Mouse (Mus musculus) limb, embryonic 13.5 days (tissue): ENCODE measurements at regions not wholly inside any gene's neighbourhood (a gene's known extent, or its start where the extent isn't known, plus 50 kb on each side); places are given as distances from the start of the nearest gene placed in this dataset.
A peak's percentile ranks its signal among the peaks of the same experiment; 100 is the strongest.
"Not testable (repeated sequence)": the region's sequence is repeated elsewhere in the genome, so short reads cannot be mapped to it uniquely, and the experiment has no call there.

ENCODE experiments used
- ATAC-seq: fragments of 200-750 bp; cut with Nextera tagmentation; 2 replicates; pipeline ENCODE4 v1.8.0; 2017; ENCODE audit warnings: low read depth, moderate number of reproducible peaks, moderate TSS enrichment; ENCODE audit not compliant: low FRiP score
- H3K27ac ChIP-seq: fragments of 300-500 bp; sonication (generic); 2 replicates; pipeline ENCODE4 v1.5.1; 2015; ENCODE audit warnings: inconsistent platforms, mild to moderate bottlenecking, moderate library complexity
- H3K27me3 ChIP-seq: fragments of 300-500 bp; sonication (generic); 2 replicates; pipeline ENCODE4 v1.6.1; 2015; ENCODE audit warnings: mild to moderate bottlenecking, inconsistent platforms
- H3K36me3 ChIP-seq: fragments of 300-500 bp; sonication (generic); 2 replicates; pipeline ENCODE4 v1.6.1; 2015; ENCODE audit warnings: inconsistent platforms, mild to moderate bottlenecking, moderate library complexity
- H3K4me1 ChIP-seq: fragments of 300-500 bp; sonication (generic); 2 replicates; pipeline ENCODE4 v1.6.1; 2015; ENCODE audit warnings: inconsistent platforms
- H3K4me2 ChIP-seq: fragments of 300-500 bp; sonication (generic); replicated peaks from 2 replicates; pipeline ENCODE4 v1.6.1; 2015; ENCODE audit warnings: inconsistent platforms, mild to moderate bottlenecking, moderate library complexity
- H3K4me3 ChIP-seq: fragments of 300-500 bp; sonication (generic); 2 replicates; pipeline ENCODE4 v1.5.1; 2015; ENCODE audit warnings: moderate library complexity, mild to moderate bottlenecking, inconsistent platforms
- H3K9ac ChIP-seq: fragments of 300-500 bp; sonication (generic); 2 replicates; pipeline ENCODE4 v1.6.1; 2015; ENCODE audit warnings: mild to moderate bottlenecking, inconsistent platforms
- H3K9me3 ChIP-seq: fragments of 300-500 bp; sonication (generic); 2 replicates; pipeline ENCODE4 v1.6.1; 2016; ENCODE audit warnings: inconsistent platforms
- WGBS: fragments of 180-500 bp; shearing (Covaris S2); methylation state at CpG from one replicate; pipeline ENCODE4 v1.1.7; 2015; 5-methylcytosine and 5-hydroxymethylcytosine counted together

DNA sequence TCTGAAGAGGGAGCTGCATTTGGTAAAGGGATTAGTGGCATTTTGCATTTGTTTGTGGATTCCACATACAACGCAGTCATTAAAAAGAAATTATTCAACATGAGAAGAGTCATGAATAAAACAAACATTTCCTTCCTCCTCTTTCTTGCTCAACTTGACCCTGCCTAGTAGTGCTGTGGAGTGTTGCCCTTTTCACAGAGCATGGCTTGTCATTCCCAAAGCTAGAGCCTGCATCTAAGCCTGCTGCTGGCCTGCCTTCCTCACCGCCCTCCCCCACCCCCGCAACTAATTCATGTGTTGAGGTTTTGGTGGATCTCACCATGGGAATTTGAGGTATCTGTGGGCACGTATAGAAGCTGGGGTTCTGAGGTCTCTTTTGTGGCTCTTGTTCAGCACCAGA, 133.6 kb upstream of the Rapgef5 start:
- not testable (repeated sequence) for ATAC-seq, H3K36me3 ChIP-seq
- WGBS: 50% methylated on average over 1 of the region's 4 CpGs

DNA sequence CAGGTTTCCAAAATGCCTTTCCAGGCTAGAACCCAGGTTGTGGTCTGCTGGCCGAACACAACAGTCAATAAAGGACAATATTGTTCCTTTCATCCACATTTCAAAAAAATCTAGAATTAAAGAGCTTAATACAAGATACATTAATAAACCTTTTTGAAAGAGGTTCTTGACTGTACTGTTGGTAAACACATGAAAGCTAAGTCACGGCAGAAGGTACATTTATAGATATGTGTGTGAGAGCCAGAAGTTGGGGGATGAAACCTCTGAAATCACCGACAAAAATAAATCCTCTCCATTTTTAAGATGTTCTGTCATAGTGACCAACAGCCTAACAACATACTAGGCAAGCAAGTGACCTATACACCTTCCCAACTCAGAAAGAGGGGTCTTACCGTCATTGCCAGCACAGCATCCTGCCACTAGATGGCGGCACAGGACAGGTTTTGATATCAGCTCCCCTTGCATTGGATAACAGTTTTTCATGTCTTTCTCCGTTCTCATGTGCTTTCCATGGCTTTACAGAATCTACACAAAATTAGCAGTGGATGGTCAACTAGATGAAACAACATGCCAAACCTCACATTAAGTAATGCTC, 131.1 kb upstream of the Rapgef5 start:
- H3K27ac ChIP-seq: no peak overlapping the region
- H3K4me3 ChIP-seq: no peak overlapping the region
- H3K27me3 ChIP-seq: no peaks in the 10 kb centered on the region
- H3K9me3 ChIP-seq: no peaks in the 10 kb centered on the region
- no peaks in the 10 kb centered on the region for H3K36me3 ChIP-seq
- H3K9ac ChIP-seq: no peak overlapping the region
- no peak overlapping the region for H3K4me2 ChIP-seq
- H3K4me1 ChIP-seq: peaks cover 8% of the 10 kb centered on the region; the same call in 1 of the 2 replicates
- 13% methylated on average over 6 of the region's 6 CpGs for WGBS
- peak; percentile 66; the same call in 1 of the 2 replicates for ATAC-seq

More for the DNA sequence above, 133.6 kb upstream of the Rapgef5 start:
- H3K9ac ChIP-seq, H3K4me3 ChIP-seq, H3K4me1 ChIP-seq, H3K9me3 ChIP-seq, H3K27me3 ChIP-seq, H3K27ac ChIP-seq, H3K4me2 ChIP-seq: not testable (repeated sequence)

DNA sequence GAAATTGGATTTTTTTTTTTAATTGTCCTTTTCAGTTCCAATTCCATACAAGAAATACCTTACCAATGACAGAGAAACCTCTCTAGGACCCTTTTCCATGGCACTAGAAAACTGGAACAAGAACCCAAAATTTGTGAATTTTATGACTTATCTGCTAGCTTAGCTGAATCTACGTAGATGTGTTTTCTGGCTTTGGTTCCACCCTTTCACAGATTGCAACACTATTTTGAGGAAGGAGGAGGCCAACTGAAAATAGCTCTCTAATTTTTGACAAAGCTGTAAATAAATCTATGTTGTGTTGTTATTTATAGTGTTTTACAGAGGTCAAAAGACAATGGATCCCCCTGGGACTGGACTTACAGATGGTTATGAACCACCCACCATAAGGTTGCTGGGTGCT, 130.6 kb upstream of the Rapgef5 start:
- 89% methylated on average over 1 of the region's 1 CpGs for WGBS
- Histone ChIP-seq H3K4me3 (no peak overlapping the region), H3K27ac (no peak overlapping the region), H3K9ac (no peak overlapping the region), H3K4me2 (no peak overlapping the region), H3K36me3 (no peaks in the 10 kb centered on the region), H3K27me3 (no peaks in the 10 kb centered on the region), H3K9me3 (no peaks in the 10 kb centered on the region), H3K4me1 (peaks cover 8% of the 10 kb centered on the region; the same call in 1 of the 2 replicates)
- ATAC-seq: no peak

GRCm38 (mm10) chr12:117386957-117387356, 129.3 kb upstream of the Rapgef5 start:
- H3K36me3 ChIP-seq: no peaks in the 10 kb centered on the region
- no peaks in the 10 kb centered on the region for H3K27me3 ChIP-seq
- ATAC-seq: no peak
- H3K9ac ChIP-seq: no peak overlapping the region
- H3K4me2 ChIP-seq: no peak overlapping the region
- H3K4me1 ChIP-seq: peaks cover 8% of the 10 kb centered on the region; the same call in 1 of the 2 replicates
- no peak overlapping the region for H3K27ac ChIP-seq
- no peaks in the 10 kb centered on the region for H3K9me3 ChIP-seq
- H3K4me3 ChIP-seq: no peak overlapping the region
- 73% methylated on average over 9 of the region's 9 CpGs for WGBS

- WGBS: 78% methylated on average over 7 of the region's 7 CpGs
- H3K4me2 ChIP-seq: no peak overlapping the region
- H3K36me3 ChIP-seq: no peaks in the 10 kb centered on the region
- H3K4me3 ChIP-seq: no peak overlapping the region
- no peaks in the 10 kb centered on the region for H3K9me3 ChIP-seq
- H3K27ac ChIP-seq: no peak overlapping the region
- H3K9ac ChIP-seq: no peak overlapping the region
- ATAC-seq: no peak
- no peaks in the 10 kb centered on the region for H3K27me3 ChIP-seq
- H3K4me1 ChIP-seq: peaks cover 8% of the 10 kb centered on the region; the same call in 1 of the 2 replicates
These were observed 126.5 kb upstream of the Rapgef5 start for GRCm38 (mm10) chr12:117389516-117390347.

DNA sequence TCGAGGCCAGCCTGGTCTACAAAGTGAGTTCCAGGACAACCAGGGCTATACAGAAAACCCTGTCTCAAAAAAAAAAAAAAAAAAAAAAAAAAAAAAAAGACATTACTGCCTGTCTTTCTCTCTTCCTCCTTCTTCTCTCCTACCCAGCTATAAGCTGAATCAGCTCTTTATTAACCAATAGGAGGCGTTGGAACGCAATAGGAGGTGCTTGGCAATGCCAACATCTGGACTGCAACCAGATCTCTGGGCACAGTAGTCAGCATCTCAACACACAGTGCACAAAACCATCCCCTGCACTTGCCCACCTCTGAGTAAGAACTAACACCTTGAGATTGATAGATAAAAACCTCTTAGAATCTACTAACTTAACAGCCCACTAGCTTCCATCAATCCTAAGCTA, 118.8 kb upstream of the Rapgef5 start:
- Histone ChIP-seq H3K4me1 (no peaks in the 10 kb centered on the region), H3K36me3 (no peaks in the 10 kb centered on the region), H3K27ac (no peak overlapping the region), H3K4me2 (no peak overlapping the region), H3K9ac (no peak overlapping the region), H3K27me3 (no peaks in the 10 kb centered on the region), H3K4me3 (no peak overlapping the region), H3K9me3 (no peaks in the 10 kb centered on the region)
- WGBS: 88% methylated on average over 3 of the region's 3 CpGs
- no peak for ATAC-seq

- 11% methylated on average over 7 of the region's 7 CpGs for WGBS
- no peak overlapping the region for H3K9ac ChIP-seq
- H3K27ac ChIP-seq: no peak overlapping the region
- no peaks in the 10 kb centered on the region for H3K4me1 ChIP-seq
- no peak overlapping the region for H3K4me2 ChIP-seq
- H3K4me3 ChIP-seq: no peak overlapping the region
- no peaks in the 10 kb centered on the region for H3K9me3 ChIP-seq
- H3K27me3 ChIP-seq: no peaks in the 10 kb centered on the region
- no peaks in the 10 kb centered on the region for H3K36me3 ChIP-seq
- peak; percentile 69; the same call in 1 of the 2 replicates for ATAC-seq
These were observed 112.6 kb upstream of the Rapgef5 start for GRCm38 (mm10) chr12:117403513-117404156.

GRCm38 (mm10) chr12:117404157-117404752, 112.0 kb upstream of the Rapgef5 start:
- Histone ChIP-seq H3K4me2 (no peak overlapping the region), H3K27ac (no peak overlapping the region), H3K9me3 (no peaks in the 10 kb centered on the region), H3K4me3 (no peak overlapping the region), H3K4me1 (no peaks in the 10 kb centered on the region), H3K36me3 (no peaks in the 10 kb centered on the region), H3K27me3 (no peaks in the 10 kb centered on the region), H3K9ac (no peak overlapping the region)
- whole genome bisulfite sequencing: 39% methylated on average over 5 of the region's 5 CpGs
- ATAC-seq: no peak

- 88% methylated on average over 9 of the region's 9 CpGs for WGBS
- H3K4me1 ChIP-seq: 0 out of 2 replicates have a peak, but pooled peaks cover 5% of the 10 kb centered on the region
- no peak overlapping the region for H3K9ac ChIP-seq
- 0 out of 2 replicates have a peak, but pooled peaks cover 3% of the 10 kb centered on the region for H3K27me3 ChIP-seq
- H3K9me3 ChIP-seq: no peaks in the 10 kb centered on the region
- H3K36me3 ChIP-seq: no peaks in the 10 kb centered on the region
- no peak overlapping the region for H3K27ac ChIP-seq
- ATAC-seq: no peak
- no peak overlapping the region for H3K4me3 ChIP-seq
- H3K4me2 ChIP-seq: no peak overlapping the region
These were observed 109.4 kb upstream of the Rapgef5 start for GRCm38 (mm10) chr12:117406832-117407231.

- 0 out of 2 replicates have a peak, but pooled peaks cover 3% of the 10 kb centered on the region for H3K27me3 ChIP-seq
- peaks cover 11% of the 10 kb centered on the region; the same call in 1 of the 2 replicates for H3K4me1 ChIP-seq
- no peaks in the 10 kb centered on the region for H3K9me3 ChIP-seq
- no peak overlapping the region for H3K27ac ChIP-seq
- H3K36me3 ChIP-seq: no peaks in the 10 kb centered on the region
- no peak overlapping the region for H3K4me3 ChIP-seq
- no peak for ATAC-seq
- WGBS: 31% methylated on average over 1 of the region's 1 CpGs
- H3K9ac ChIP-seq: no peak overlapping the region
- no peak overlapping the region for H3K4me2 ChIP-seq
These were observed 105.7 kb upstream of the Rapgef5 start for GRCm38 (mm10) chr12:117410604-117411003.

DNA sequence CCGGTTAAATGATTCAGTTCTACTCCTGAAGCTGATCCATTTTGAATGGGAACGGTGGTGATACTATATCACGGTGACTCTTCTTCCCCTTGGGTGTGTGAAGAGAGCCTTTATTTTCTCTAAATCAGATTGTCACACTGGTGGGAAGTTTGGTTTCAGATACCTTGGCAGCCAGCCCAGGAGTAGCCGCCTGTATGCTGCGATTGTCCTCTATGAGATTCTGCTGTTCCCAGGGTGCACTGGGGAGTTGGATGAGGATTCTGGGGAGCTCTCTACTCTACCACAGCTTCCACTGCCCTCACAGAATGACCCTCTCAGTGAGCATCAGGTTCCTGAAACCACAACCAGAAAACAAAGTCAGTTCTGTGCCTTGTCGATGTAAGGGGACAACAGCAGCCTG, 104.0 kb upstream of the Rapgef5 start:
- H3K9ac ChIP-seq: no peak overlapping the region

More for the DNA sequence above, 104.0 kb upstream of the Rapgef5 start:
- no peak overlapping the region for H3K4me2 ChIP-seq
- H3K9me3 ChIP-seq: no peaks in the 10 kb centered on the region
- 0 out of 2 replicates have a peak, but pooled peaks cover 3% of the 10 kb centered on the region for H3K27me3 ChIP-seq
- H3K36me3 ChIP-seq: no peaks in the 10 kb centered on the region
- no peak overlapping the region for H3K27ac ChIP-seq
- H3K4me3 ChIP-seq: no peak overlapping the region
- peaks cover 11% of the 10 kb centered on the region; the same call in 1 of the 2 replicates for H3K4me1 ChIP-seq
- 77% methylated on average over 6 of the region's 6 CpGs for WGBS
- no peak for ATAC-seq
